Mouse (Mus musculus) C2C12 (cell line): ENCODE data around the gene Irf2.

Experiments used
- CEBPB ChIP-seq: IDR thresholded peaks from one replicate; pipeline ENCODE4 v1.6.1; 2011; ENCODE audit warnings: low read depth, mild to moderate bottlenecking, control low read depth, moderate library complexity
- CTCF ChIP-seq: IDR thresholded peaks from one replicate; pipeline ENCODE4 v1.5.1; 2011; ENCODE audit not compliant: control insufficient read depth, insufficient read depth, insufficient read length
- FOSL1 ChIP-seq: IDR thresholded peaks from one replicate; pipeline ENCODE4 v1.8.0; 2011; ENCODE audit warnings: mild to moderate bottlenecking, low read length; ENCODE audit not compliant: poor library complexity, insufficient read depth, severe bottlenecking
- MAX ChIP-seq: IDR thresholded peaks from one replicate; pipeline ENCODE4 v1.6.1; 2011; ENCODE audit warnings: mild to moderate bottlenecking, control low read depth
- MYOD1 ChIP-seq: IDR thresholded peaks from one replicate; pipeline ENCODE4 v1.6.1; 2011; ENCODE audit warnings: low read depth; ENCODE audit not compliant: control insufficient read depth, insufficient read length
- MYOG ChIP-seq: IDR thresholded peaks from one replicate; pipeline ENCODE4 v1.6.1; 2011; ENCODE audit not compliant: control insufficient read depth, insufficient read length; ENCODE audit errors: extremely low read depth
- USF1 ChIP-seq: IDR thresholded peaks from one replicate; pipeline ENCODE4 v1.6.1; 2011; ENCODE audit warnings: low read depth, mild to moderate bottlenecking, control low read depth, moderate library complexity

- no peak for TF ChIP-seq CEBPB
- no peak for TF ChIP-seq MYOG
- no peak for TF ChIP-seq CTCF
- no peak for TF ChIP-seq MYOD1
- TF ChIP-seq MAX, result no peak
- no peak for TF ChIP-seq USF1
- no peak for TF ChIP-seq FOSL1
Observed at GRCm38 (mm10) chr8:46831916-46832315, 92.4 kb downstream of the Irf2 start.
